Mouse (Mus musculus): ENCODE data around the gene Clec5a.

DNA sequence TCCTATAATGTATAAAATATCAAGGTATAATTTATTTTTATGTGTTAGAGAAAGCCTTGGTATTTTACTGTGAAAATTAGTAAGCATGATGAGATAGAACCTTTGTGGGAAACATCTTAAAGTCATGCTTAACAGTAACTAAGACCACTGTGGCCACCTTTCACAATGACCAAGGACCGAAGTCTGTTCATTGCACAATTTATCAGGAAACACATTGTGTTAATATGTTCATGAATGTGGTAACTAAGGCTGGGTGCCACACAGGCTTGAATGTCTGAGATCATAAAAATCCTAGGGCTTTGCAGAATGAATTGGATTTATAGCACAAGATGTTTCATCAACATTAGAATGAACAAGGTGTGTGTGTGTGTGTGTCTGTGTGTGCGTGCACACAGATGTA is 2.7 kb upstream of the Clec5a start:
- TF ChIP-seq CTCF (IDR thresholded peaks at IDR 0.05; ENCODE audit: control insufficient read depth, insufficient read depth, low read length) (no peak), POLR2A (IDR thresholded peaks at IDR 0.05; ENCODE audit: borderline replicate concordance, control insufficient read depth, low read depth, low read length) (no peak)
